Mouse (Mus musculus) layer of hippocampus, adult 8-10 months (tissue): ENCODE results near the gene Gm10840. TPM values are rescaled to one million over a fixed set of nuclear protein-coding genes. Genes with fewer than 3 reads are reported as not detected.
A peak's percentile ranks its signal among the peaks of the same experiment; 100 is the strongest.

Experiments
- DNase-seq, 2 experiments: peaks; one replicate each; pipeline ENCODE4 v3.0.0; 2022; ENCODE audit warnings: low spot score in 2 of 2
- total RNA-seq, 4 experiments: library from RNA; stranded (reverse); gene quantifications; 2 replicates each; pipeline ENCODE4 v1.2.4; 2022

Gene Gm10840
- total RNA-seq, 4 experiments from 2014 or later, result 1.4 TPM; not detected in 3

GRCm38 (mm10) chr11:106159921-106160840 is 469 bp upstream of the Gm10840 start:
- DNase-seq, result peak; percentile 77

DNA sequence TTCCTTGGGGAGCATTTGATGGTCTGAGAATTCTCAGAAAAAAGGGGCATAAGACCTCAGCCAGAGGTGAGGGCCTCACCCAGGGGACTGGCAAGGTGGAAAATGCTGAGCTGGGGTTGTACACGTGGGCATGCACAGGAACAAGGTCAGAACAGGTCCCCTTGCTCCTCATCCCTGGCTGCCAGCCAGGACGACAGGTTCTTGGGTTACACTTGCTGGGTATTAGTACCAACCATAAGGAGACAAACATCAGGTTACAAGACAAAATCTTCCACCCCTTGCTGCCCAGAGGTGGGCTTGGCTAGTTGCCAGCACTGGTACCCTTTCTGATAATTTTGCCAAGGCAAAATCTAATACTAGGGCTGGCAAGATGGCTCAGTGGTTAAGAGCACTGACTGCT is 1.6 kb downstream of the Gm10840 start:
- DNase-seq, result no peak

DNA sequence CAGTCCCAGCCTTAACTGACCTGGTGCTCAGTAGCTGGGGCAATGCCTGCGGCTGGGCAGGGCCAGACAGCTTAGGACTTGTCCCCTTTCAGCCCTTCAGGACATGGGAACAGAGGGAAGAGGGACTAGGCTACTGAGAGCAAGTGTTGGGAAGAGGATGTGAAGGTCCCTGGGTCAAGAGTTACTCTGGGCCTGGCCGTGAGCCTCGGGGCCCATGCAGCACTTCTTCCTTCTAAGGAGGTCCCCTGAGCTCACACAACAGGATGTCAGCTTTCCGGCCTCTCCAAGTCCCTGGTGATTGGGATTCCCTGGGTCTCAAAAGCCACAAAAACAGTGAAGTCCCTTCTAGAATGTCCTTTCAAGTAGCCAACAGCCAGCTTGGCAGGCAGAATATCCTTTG is 2.9 kb downstream of the Gm10840 start:
- DNase-seq, result no peak

DNA sequence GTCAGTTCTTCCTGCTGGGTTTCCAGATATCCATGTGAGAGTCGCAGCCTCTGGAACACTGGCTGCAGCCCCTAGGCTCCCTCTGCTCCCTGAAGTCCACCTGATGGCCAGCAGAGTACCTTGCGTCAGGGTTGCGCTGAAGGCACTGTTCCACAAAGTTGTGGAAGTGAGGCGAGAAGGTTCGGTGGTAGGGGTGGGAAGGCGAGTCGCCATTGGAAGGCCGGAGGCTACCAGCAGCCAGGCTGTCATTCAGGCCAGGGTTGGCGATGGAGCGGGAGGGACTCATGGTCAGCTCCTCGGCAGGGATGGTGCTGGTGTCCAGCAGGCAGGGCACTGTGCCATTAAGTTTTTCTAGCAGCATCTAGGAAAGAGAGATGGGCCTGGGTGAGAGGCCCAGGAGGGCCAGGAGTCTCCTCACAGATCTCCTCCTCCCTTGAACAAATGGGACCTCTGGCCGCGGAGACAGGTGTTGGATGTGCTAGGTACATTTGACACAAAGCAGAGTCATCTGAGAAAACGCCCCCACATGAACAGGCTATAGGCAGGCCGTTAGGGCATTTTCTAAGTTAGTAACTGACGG is 4.0 kb downstream of the Gm10840 start:
- DNase-seq, result no peak

DNA sequence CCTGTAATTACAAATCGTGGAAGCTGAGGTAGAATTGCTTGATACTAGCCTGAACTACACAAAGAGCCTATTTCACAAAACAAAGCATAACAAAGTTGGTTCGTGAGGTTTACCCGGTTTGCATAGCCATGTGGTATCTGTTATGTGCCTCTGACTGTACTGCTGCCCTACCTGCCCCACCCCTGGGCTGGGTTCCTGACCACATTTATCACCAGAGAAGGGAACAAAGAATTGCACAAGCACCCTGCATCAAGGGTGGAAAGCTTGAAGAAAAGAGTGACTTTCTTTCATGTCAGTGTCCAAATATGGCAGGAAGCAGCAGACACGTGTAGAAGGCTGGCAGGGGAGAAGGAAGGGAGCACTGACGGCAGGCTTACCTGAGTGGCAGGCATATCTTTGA is 6.8 kb downstream of the Gm10840 start:
- no peak for DNase-seq

GRCm38 (mm10) chr11:106170807-106171206 is 10.2 kb downstream of the Gm10840 start:
- no peak for DNase-seq

DNA sequence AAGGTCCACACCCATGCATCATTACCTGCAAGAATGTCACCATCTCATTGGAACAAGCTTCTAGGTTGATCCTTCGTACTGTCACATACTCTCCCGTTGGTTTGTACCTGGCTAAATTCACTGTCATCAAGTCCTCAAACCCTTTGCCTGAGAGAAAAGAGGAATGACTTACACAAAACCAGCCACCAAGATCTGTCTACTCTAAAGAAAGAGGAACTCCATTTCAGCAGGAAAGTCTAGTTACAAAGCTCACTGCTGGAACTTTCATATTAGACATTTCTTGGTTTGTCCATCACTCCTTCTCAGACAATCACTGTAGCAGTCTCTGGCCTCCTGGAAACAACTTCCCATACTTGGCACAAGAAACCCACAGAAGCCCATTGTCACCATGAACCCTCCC is 12.6 kb downstream of the Gm10840 start:
- DNase-seq, result no peak

DNA sequence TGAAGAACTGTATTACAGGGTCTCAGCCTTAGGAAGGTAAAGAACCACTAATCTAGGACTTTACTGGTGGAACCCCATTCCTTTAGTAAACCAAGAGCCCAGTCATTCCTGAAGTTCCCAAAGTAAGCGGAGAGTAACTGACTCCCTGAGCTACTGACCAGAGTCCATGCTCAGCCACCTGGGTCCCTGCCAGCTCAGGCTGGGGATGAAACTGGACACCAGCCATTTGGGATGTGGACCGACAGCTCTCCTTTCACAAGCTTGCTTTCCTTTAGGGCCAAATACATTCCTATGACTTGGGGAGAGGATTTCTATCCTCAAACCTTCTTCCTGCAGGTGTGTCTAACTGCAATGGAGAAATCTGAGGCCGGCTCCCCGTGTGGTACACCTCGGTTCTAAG is 13.7 kb downstream of the Gm10840 start:
- no peak for DNase-seq

GRCm38 (mm10) chr11:106175081-106175480 is 14.4 kb downstream of the Gm10840 start:
- DNase-seq, result no peak

- no peak for DNase-seq
Measured at GRCm38 (mm10) chr11:106176372-106176771, 15.7 kb downstream of the Gm10840 start.

DNA sequence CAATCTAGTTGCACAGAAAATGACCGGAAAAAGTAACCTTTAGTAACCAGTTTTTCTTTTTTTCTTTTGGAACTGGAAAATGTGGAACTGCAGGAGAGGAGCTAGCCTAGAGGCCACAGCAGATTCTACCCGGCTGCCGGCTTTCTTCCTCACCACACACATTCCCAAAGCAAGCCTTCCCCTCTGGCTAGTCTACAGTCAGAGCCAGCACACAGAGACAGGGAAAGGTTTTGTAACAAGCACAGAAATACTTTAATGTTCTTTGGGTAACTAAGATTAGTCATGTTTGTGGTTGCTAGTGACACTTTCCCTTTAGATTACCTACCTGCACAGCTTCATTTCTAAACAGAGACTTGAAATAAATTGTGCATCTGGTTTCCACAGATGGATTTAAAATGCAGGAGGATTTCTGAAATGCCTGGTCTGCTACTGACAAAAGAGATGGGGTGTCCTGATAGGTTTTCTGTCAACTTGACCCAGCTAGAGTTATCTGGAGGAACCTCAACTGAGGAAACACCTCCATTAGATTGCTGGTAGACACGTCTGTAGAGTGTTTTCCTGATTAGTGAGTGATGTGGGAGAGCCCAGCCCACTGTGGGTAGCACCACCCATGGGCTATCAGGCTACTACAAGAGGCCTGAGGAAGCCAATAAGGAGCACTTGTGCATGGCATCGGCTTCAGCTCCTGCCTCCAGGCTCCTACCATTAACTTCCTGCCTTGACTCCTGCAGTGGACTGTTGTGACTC is 17.6 kb downstream of the Gm10840 start:
- no peak for DNase-seq

- DNase-seq, result peak in 1 of 2 experiments; percentile 64
Measured at GRCm38 (mm10) chr11:106179711-106180448, 19.2 kb downstream of the Gm10840 start.

DNA sequence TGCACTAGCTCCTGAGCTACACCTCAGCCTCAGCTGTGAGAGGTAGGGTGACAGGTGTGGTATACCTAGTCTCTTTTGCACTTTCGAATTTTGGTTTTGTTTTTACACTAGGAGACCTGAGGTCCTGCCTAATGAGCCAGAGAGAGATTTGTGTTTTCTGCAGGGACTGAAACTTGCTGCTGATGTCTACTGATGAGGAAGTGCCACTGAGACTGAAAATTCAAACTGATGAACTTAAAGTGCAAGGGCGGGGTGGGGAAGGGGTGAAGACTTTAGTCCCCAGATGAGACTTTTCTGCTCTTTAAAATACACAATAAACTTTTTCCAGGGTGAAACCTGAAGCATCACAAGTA is 19.8 kb downstream of the Gm10840 start:
- DNase-seq, result no peak

DNA sequence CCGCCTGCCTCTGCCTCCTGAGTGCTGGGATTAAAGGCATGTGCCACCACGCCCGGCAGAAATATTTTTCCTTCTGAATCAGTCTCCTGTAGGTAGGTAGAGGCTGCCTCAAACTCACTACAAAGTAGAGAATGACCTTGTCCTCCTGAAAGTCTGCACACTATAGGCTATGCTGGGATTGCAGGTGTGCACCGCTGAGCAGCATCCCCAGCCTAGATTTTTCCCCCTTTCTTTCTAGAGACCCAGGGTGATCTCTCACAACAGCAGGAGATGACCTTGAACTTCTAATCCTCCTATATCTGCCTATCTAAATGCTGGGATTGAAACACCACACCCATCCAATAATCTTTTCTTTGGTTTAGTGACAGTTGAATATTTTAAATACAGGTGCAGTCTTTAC is 26.7 kb downstream of the Gm10840 start:
- no peak for DNase-seq

DNA sequence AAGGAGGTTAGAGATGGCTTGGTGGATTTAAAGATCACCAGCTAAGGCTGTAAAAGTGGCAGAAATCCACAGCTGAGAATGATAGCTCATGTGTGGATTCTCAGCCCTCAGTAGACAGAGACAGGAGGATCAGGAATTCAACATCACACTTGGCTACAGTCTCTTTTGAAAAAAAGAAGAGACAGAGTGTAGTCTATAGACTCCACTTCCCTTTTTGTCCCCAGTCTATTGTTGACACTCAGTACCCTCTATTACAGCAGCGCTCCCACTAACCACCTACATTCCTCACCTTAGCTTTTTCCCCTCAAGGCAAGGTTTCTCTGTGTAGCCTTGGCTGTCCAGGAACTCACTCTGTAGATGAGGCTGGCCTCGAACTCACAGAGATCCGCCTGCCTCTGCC is 31.1 kb downstream of the Gm10840 start:
- no peak for DNase-seq

DNA sequence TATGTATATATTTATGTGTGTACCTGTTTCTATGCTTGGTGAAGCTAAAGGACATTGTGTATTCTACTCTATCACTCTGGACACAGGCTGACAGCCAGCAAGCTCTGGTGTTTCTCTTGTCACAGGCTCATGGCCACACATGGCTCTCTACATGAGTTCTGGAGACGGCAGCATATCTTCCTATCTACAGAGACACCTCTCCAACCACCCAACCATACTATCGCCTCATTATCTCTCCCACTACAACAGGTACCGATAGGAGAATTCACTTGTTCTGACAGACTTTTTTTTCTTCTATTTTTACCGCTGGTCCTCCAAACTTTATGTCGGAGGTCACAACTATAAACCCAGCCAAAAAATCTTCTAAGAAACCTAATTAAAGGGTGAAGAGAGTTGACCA is 31.6 kb downstream of the Gm10840 start:
- DNase-seq, result no peak

DNA sequence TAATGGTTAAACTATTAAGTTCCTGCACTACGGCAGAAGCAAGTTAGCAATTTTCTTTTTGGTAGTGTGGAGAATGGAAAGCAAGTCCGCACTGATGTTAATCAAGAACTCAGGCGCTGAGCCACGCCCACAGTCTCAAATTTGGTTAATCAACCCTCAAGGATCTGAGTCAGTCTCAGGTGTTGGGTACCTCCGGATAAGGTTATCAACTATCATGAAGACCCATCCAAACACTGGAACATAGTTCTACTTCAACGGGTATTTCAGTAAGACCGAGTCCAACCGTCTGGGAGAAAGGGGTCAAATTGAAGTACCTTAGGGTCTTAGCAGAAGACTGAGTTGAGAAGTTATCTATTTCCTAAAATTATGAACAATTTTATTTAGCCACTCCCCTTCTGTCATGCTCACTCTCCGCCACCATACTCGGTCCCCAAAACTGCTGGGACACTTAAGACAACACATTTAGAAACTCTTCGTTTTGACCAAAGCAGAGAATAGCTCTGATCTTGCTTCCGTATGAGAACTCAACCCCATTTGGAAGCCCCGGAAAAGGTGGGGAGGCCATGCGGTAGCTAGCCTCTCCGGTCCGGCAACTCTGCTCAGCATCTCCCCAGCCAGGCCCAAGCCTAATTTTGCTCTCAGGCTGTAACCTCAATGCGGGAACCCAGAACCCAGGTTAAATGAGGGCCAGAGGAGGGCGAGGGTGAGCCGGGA is 32.2 kb downstream of the Gm10840 start:
- no peak for DNase-seq

- peak; percentile 92 to 95 for DNase-seq
Measured at GRCm38 (mm10) chr11:106193371-106194154, 32.9 kb downstream of the Gm10840 start.

GRCm38 (mm10) chr11:106194155-106194541 is 33.5 kb downstream of the Gm10840 start:
- no peak for DNase-seq

GRCm38 (mm10) chr11:106194891-106195290 is 34.2 kb downstream of the Gm10840 start:
- DNase-seq, result no peak
